Mouse (Mus musculus) cerebellum, postnatal 14 days (tissue): ENCODE measurements at regions not wholly inside any gene's neighbourhood (a gene's known extent, or its start where the extent isn't known, plus 50 kb on each side); places are given as distances from the start of the nearest gene placed in this dataset.

Experiments used
- DNase-seq, 2 experiments: peaks; one replicate each; pipeline ENCODE4 v3.0.0; 2021; ENCODE audit warnings: mixed read lengths in 2 of 2

DNA sequence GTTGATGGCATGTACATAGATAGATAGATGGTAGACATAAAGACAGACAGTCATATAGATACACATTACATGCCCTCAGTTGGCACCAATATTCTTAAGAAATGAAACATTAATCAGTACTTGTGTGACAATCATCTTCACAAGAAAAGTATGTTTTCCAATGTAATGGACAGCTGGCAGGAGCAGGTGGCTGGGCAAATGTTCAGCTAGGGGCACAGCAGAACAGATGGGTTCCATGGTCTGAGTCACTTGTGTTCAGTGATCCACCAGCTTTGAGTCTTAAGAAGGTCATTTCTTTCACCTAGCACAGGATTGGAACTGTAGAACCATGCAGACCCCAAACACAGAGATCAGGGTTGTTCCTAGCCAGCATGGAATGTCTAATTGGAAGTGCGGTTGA lies 2631.2 kb upstream of the 5930422O12Rik start:
- peak; percentile 83 to 85 for DNase-seq

GRCm38 (mm10) chr8:30817028-30817427 lies 2611.5 kb upstream of the 5930422O12Rik start:
- DNase-seq, result peak; percentile 13 to 20

GRCm38 (mm10) chr8:30822835-30823587 lies 2605.5 kb upstream of the 5930422O12Rik start:
- DNase-seq, result no peak

GRCm38 (mm10) chr8:30823588-30823938 lies 2604.9 kb upstream of the 5930422O12Rik start:
- DNase-seq, result no peak

- no peak for DNase-seq
Observed at GRCm38 (mm10) chr8:30826021-30826420, 2602.5 kb upstream of the 5930422O12Rik start.

DNA sequence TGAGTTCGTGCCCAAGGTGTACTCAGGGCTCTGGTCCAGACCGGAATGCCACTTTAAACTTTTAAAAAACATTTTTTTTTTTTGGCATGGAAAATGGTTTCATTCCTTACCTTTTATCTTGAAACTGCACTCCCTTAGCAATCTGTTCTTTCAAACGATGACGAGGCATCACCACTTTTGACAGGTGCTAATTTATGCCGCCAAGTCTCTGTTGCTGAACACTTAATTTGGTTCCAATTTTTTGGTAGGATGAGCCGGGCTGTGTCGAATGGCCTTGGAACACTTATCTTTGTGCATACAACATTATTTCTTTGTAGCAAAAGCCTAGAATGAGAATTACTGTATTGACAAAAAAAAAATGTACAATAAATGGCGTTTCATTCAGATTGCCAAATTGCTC lies 2590.5 kb upstream of the 5930422O12Rik start:
- no peak for DNase-seq

- peak; percentile 75 to 90 for DNase-seq
Observed at GRCm38 (mm10) chr8:30840064-30840463, 2588.4 kb upstream of the 5930422O12Rik start.

- no peak for DNase-seq
Observed at GRCm38 (mm10) chr8:30863017-30863416, 2565.5 kb upstream of the 5930422O12Rik start.

GRCm38 (mm10) chr8:30906044-30906695 lies 2522.3 kb upstream of the 5930422O12Rik start:
- peak; percentile 69 to 71 for DNase-seq

DNA sequence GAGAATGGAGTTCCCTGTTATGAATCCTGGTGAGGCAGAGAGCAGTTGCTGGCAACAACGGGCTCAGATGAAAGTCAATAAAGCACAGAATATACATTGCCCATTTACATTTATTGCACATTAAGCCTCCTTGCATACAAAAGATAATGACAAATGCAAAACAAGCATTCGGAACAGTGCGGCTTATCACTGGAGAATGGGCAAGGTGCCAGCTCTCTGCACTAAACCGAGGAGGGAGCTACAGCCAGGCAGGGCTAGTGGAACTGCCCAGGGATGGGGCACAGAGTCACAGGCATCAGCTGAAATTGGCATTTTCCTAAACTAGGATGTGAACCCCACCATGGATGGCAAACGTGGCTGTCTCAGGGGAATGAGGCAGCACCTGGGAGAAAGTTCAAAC lies 2514.8 kb upstream of the 5930422O12Rik start:
- peak; percentile 48 to 68 for DNase-seq

DNA sequence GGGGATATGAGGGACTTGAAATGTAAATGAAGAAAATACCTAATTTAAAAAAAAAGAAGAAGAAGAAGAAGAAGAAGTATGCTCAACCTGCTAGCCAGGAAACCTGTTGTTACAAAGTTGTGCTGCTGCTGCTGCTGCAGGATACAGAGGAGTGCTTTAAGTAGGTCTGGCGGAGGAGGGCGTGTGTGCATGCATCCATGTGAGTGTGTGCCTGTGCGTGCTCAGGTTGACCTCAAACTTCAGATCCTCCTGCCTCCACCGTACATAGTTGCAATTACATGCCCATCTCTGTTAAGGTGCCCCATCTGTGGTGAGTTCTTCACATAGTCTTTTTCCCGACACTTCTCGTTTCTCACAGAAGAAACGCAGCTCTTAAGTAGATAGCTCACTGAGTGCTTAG lies 2513.4 kb upstream of the 5930422O12Rik start:
- DNase-seq, result no peak

GRCm38 (mm10) chr8:30915601-30916171 lies 2512.8 kb upstream of the 5930422O12Rik start:
- peak; percentile 59 to 65 for DNase-seq

- peak; percentile 55 to 56 for DNase-seq
Observed at GRCm38 (mm10) chr8:30916184-30916751, 2512.2 kb upstream of the 5930422O12Rik start.

DNA sequence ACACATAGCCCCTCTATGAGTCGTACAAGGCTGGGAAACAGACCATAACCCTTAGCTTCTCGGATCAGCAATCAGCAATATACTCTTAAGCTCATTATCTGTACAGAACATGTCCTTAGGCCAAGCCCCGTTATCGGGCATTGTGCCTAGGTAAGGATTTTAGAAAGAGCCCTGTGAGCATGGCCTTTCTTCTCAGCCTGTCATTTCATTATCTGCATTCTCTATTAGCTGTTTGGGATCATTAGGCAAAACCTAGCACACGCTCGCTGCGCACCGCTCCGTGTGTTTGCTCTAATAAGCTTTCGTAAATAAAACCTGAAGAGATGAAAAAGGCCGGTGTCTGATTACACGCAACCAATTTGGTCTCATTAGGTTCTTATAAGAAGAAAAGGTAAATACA lies 2507.1 kb upstream of the 5930422O12Rik start:
- DNase-seq, result no peak

DNA sequence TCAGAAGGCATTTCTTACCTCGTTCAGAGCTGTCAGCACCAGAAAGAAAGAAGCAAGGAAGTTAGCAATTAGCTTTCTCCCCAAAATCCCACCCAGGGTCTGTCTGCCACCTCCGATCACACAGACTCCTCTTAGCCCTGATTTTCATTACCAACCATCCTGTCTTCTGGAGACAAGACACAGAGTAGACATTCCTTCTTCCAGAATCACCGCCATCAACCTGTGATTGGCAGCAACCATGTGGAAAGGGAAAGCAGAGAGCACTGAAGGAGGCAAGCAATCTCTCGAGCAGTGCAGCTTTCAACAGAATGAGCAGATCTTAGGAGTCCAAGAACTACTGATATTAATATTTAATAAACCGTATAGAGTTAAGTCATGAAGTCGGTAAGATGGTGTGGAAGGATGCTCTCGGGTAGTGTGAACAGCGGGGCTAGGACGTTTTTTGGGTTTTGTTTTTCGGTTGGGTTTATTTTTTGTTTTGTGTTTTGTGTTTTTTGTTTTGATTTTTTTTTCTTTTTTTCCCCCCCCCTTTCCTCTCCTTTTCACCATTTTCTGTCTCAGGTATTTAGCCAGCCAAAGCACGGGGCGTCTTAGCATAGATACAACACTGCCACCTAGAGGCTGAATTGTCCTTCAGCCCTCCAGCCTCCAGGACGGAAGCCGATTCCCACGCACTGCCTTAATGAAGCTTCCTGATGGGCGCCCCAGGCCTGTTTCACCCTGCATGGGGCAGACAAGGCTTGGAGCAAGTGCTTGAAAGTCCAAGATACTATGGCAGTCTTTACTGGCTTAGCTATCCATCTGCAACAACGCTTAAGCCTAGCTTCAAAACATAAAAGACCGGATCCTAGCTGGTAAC lies 2505.0 kb upstream of the 5930422O12Rik start:
- DNase-seq, result peak; percentile 91 to 92

DNA sequence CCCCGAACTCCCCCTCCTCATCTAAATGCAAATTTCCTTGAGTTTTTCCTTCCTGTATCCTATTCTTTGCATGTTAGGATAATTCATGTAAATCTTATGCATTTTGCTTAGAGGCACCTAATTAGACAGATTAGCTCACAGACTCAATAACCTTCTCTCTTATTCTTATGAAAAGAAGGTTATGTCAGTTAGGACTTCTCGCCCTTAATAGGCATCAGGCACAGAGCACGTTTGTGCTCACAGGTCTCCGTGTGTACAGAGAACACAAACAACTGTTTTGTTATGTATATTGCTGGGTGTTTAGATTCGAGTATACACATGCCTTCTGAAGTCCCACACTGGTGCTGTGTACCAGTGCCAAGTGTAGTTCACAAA lies 2504.4 kb upstream of the 5930422O12Rik start:
- no peak for DNase-seq

DNA sequence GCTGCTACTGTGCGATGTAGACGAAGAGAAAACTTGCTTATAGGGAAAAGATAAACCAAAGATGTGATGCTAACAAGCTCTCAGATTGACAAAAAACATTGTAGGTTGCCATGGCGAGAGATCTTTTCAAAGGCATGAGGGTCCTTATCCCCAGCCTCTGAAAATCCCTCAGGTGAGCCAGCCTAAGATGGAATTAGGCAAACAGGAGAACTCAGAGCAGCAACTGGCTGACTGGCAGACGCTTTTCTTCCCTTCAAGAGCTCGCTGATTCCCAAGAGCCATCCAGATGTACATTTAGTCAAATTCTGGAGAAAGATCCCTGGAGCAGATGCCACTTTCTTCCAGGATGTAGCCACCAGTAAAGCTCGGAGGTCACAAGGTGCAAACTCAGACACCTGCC lies 2503.9 kb upstream of the 5930422O12Rik start:
- no peak for DNase-seq

DNA sequence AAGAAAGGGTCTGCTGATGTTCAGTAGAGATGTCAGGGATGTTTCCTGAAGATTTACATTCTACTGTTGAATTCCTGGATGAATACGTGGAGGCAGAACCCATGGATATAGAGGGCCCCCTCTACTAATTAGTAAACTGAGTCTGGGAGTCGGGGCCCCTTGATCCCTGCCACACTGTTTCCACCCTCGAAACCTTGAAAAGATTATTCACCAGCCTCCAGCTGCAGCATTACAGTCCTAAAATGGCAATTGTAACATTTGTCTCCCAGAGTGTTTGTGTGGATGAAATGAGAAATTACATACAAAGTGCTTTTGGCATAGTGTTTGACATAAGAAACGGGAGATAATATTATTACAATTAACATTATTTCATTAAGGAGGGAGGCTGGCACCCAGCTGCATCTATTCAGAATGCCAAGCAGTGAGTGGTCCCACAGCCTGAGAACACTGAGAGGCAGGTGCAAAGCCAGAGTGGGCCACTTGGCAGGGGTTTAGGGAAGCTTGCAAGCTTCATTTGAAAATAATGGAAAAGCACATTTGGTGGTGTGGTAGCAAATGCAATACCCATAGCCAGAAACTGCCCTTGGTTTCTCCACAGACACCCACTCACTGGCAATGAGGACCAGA lies 2490.9 kb upstream of the 5930422O12Rik start:
- DNase-seq, result no peak

- no peak for DNase-seq
Observed at GRCm38 (mm10) chr8:30940901-30941300, 2487.6 kb upstream of the 5930422O12Rik start.

GRCm38 (mm10) chr8:30941511-30942175 lies 2486.9 kb upstream of the 5930422O12Rik start:
- no peak for DNase-seq
